Mouse (Mus musculus) erythroid progenitor cell, adult 5-6 weeks (primary cell): ENCODE measurements around the gene Gm128. TPM values are rescaled to one million over a fixed set of nuclear protein-coding genes. Genes with fewer than 3 reads are reported as not detected.

ENCODE experiments used
- ATAC-seq: replicated peaks from 2 replicates; pipeline ENCODE4 v1.8.0; 2016; ENCODE audit warnings: moderate number of reproducible peaks, mild to moderate bottlenecking, moderate TSS enrichment, inconsistent platforms; ENCODE audit not compliant: poor library complexity, low FRiP score, severe bottlenecking
- total RNA-seq, 2 experiments: library from RNA; stranded (forward) in 1 of 2; stranded (reverse) in 1 of 2; fragments of 150-400 nt in 1 of 2; fragments of 186-747, 209-891 nt in 1 of 2; gene quantifications; 2 replicates each; pipeline versions ENCODE4 v1.2.3 to v1.2.4; 2015 to 2017; ENCODE audit warnings: low replicate concordance in 2 of 2

Gm128 gene
- total RNA-seq, 2 experiments from 2014 or later, result not detected

DNA sequence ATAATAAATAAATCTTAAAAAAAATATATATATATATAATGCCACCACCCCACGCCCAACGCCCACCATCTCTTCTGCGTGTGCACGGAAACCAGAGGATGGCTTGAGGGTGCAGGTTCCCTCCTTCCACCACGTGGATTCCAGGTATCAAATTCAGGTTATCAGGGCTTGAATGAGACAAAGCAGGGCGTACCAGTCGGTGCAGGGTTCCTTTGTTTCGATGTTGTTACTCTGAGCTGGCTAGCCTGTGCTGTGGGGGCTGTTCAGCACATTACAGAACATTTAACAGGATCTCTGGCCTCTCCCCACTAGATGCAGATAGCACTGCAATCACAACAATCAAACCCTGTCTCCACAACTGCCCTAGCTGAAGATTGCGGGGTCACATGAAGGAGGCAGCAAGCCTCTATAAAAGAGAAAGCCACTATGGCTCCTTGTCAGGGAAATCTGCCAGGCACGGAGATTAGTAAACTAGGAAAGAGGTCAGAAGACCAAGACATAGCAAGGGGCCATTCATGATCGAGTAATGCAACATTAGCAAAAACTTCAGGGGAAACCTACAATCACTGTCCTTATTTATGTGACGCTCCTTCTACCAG, 29.5 kb upstream of the Gm128 start:
- no peak for ATAC-seq

DNA sequence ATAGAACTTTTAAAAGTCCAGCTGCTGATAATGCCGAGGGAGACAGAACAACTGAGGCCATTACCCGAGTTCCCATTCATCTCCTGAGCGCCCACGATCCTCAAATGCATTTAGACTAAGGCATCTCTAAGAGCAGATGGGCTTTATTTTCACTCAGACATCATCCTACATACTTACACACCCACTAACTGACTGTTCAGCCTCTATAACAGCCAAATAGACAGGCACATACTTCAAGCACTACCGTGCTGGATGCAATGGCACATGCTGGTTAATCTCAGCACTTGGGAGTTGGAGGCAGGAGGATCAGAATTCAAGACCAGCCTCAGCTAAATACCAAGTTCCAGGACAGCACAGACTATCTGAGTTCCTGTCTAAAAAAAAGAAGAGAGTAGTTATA, 28.4 kb upstream of the Gm128 start:
- no peak for ATAC-seq

GRCm38 (mm10) chr3:95267855-95268254, 26.5 kb upstream of the Gm128 start:
- no peak for ATAC-seq

GRCm38 (mm10) chr3:95266052-95266451, 24.7 kb upstream of the Gm128 start:
- ATAC-seq, result no peak

- no peak for ATAC-seq
Observed at GRCm38 (mm10) chr3:95264724-95265123, 23.3 kb upstream of the Gm128 start.

GRCm38 (mm10) chr3:95263089-95263739, 21.8 kb upstream of the Gm128 start:
- peak; percentile 89 for ATAC-seq

- no peak for ATAC-seq
Observed at GRCm38 (mm10) chr3:95261975-95262374, 20.6 kb upstream of the Gm128 start.

GRCm38 (mm10) chr3:95256931-95257330, 15.5 kb upstream of the Gm128 start:
- no peak for ATAC-seq

DNA sequence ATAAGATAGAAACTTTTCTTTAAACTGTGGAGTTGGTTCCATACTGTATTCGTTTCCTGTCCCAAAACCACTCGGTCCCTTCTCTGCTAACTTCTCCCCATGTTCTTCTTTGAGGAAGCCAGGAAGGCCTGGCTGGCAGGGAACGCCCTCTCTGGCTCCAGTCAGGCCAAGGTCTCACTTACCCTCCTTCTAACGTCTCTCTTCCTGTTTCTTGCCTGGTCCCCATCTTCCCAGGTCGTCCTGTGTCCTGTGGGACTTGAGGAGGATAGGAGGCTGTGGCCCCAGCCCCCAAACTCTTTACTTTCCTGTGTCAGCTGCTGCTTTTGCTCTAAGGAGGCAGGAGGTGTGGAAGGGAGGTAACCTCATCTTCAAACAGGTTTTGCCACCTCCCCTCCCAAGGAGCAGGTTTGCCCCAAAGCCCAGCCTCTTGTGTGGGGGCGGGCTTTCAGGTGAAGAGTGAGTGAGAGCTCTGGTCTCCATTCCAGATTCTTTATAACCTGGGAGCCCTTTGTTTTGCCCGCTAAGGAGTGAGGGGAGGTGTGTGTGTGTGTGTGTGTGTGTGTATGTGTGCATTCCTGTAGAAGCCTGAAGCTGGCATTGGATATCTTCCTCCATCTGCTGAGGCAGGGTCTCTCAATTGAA, 9.5 kb upstream of the Gm128 start, which contains the start of gene Bnipl:
TSS of gene Bnipl (minus strand) at position 411 of the 642 bp plus-strand sequence.
- ATAC-seq, result no peak

GRCm38 (mm10) chr3:95250361-95250760, 9.0 kb upstream of the Gm128 start:
- no peak for ATAC-seq

DNA sequence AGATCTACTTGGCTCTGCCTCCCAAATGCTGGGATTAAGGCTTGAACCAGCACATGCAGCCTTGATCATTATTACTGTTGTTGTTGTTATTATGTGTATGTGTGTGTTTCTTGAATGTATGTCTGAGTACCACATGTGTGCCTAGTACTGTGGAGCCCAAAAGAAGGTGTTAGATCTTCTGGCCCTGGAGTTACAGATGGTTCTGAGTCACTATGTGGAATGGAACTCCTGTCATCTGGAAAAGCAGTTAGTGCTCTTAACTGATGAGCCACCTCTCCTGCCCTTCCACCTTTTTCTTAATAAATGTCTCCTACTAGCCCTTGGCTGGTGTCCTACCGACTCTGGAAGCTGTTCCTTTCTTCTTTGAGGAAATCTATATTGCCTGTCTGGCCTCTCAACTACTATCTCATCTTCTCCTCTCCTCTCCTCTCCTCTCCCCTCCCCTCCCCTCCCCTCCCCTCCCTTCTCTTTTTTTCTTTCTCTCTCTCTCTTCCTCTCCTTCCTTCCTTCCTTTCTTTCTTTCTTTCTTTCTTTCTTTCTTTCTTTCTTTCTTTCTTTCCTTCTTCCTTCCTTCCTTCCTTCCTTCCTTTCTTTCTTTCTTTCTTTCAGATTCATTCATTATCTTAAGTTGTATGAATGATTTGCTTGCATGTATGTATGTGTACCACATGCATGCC, 6.4 kb upstream of the Gm128 start:
- no peak for ATAC-seq

DNA sequence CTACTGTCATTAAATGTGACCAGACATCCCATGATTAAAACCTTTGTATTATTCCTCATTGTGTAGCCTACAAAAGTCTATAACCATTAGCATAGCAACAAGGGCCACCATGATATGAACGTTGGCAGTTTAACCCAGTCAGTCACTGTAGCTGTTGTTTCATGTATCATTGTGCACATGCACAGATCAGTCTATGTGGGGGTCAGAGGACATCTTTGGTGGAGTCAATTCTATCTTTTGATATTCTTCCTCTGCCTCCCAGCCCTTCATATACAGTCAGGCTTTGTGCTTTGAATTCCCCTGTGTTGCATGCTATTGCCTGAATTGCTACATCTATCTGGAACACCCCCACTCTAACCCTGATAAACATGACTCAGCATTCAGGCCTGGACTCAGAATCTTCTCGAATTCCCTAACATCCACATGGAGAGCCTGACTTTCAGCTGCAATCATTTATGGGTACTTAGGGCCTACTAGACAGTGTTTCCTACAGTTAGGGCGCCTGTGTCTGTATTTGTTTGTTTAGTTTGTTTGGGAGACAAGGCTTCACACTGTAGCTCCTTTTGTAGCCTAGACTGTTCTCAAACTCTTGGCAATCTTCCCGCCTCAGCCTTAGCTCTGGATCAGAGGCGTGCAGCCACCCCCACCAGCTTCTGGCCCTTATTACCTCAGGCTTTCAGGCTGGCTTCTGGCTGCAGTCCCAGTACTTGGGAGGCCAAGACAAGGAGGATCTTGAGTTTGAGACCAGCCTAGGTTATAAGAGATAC, 5.2 kb upstream of the Gm128 start:
- ATAC-seq, result peak; percentile 88

DNA sequence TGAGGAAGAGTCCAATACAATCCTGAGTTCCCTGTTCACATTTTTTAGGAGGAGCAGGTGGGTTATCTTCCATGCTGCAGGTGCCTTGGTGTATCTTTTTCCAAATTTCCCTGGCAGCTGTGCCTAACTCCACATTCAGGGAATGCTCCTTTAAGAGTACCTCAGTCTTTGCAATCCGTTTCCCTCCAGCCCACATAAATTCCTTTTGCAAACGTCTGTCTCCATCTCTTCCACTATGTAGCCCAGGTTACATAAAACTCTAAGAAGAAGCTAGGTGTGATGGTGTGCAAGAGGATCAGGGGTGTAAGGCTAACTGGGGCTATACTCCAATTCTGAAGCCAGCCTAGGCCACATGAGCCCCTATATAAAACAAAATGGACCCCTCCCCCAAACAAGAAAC, 1.7 kb upstream of the Gm128 start:
- ATAC-seq, result no peak

DNA sequence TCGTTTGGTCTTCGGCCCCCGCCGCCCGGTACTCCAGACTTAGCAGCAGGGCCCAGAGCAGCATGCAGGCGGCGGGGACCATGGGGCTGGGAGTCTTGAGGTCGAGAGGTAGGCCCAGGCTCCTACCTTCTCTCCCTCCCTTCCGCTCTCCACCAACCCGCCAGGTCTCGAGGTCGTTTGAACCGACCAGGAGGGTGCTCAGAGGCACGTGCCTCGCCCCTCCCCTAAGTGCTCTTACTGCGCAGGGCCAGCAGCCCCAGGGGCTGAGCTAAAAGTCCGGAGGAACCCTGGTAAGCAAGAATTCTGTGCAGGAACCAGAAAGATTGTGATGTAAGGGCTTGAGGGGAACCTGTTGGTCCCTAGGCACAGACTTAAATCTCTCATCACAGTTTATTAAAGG, 498 bp downstream of the Gm128 start:
- no peak for ATAC-seq

DNA sequence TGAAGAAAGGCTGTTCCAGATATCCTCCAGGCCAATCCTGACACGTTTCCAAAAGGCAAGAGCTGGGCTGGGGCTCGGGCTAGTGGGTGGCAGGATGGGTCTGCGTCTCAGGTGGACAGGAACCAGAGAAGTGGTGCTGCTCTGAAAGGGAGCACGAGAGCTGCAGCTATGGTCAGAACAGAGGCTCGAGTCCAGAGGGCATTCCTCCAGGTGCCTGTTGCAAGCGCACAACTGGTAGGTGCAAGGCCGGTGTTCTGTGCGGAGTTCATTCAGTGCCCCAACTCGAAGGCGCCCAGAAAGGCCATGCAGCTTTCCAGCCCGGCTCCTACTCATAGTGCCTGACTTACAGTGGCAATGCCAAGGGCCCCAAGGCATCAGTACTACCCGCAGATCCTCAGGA, 1.4 kb downstream of the Gm128 start:
- ATAC-seq, result no peak

- ATAC-seq, result no peak
Observed at GRCm38 (mm10) chr3:95239022-95239421, 2.4 kb downstream of the Gm128 start.

DNA sequence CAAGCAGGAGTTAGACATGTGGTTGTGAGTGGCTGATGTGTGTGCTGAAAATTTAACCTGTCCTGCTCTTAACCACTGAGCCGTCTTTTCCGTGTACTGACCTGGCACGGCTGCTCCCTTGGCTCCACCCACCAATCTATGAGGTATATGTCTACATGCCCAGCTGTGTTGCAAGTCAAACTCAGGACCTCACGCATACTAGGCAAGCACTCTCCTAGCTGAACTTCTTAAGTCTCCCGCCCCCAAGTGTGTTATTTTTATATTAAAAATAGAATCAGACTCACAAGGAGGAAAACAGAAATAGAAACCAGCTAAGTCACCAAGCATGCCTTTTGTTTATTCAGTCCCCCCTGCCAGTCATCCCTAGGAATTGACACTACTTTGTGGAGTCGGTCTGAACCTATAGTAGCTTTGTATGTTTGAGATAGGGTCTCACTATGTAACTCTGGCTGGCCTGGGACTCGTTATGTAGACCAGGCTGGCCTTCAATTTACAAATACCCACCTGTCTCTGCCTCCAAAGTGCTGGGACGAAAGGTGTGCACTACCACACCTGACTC, 3.8 kb downstream of the Gm128 start:
- ATAC-seq, result no peak

GRCm38 (mm10) chr3:95235386-95236301, 5.8 kb downstream of the Gm128 start:
- no peak for ATAC-seq
